Mouse (Mus musculus): ENCODE results near the gene Cers5. TPM values are rescaled to one million over a fixed set of nuclear protein-coding genes. Genes with fewer than 3 reads are reported as not detected.
"Not testable (repeated sequence)": the region's sequence is repeated elsewhere in the genome, so short reads cannot be mapped to it uniquely, and the experiment has no call there.

The Cers5 gene
- 61.6 and 66.6 TPM in 2 replicates for polyA plus RNA-seq (2014; fragmentation: Nextera tagmentation; extraction: Ambion mirVana)

DNA sequence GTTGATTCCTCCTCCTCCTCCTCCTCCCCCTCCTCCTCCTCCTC lies at the start of gene Cers5:
TSS of gene Cers5 (minus strand) at position 5 of the 44 bp plus-strand sequence.
- peak within 1 kb of the TSS; percentile 91 for H3K9ac ChIP-seq (ENCODE audit: low read depth, low read length)
- H3K27me3 ChIP-seq (ENCODE audit: control insufficient read depth, insufficient read depth, low read length); H3K4me1 ChIP-seq (replicated peaks; ENCODE audit: control insufficient read depth, insufficient read depth, low read length); H3K9me3 ChIP-seq (ENCODE audit: control insufficient read depth, low read length); H3K36me3 ChIP-seq (ENCODE audit: control insufficient read depth, insufficient read depth, low read length); ATAC-seq (ENCODE audit: low FRiP score); DNase-seq (ENCODE audit: low spot score): not testable (repeated sequence)
- H3K4me3 ChIP-seq (ENCODE audit: low read depth, low read length), result peak within 1 kb of the TSS; percentile 67
- H3K27ac ChIP-seq (ENCODE audit: low read depth, low read length), result peak within 1 kb of the TSS; percentile 92
- peak within 1 kb of the TSS; percentile 92 for H3K4me2 ChIP-seq (replicated peaks; ENCODE audit: low read depth, low read length)

DNA sequence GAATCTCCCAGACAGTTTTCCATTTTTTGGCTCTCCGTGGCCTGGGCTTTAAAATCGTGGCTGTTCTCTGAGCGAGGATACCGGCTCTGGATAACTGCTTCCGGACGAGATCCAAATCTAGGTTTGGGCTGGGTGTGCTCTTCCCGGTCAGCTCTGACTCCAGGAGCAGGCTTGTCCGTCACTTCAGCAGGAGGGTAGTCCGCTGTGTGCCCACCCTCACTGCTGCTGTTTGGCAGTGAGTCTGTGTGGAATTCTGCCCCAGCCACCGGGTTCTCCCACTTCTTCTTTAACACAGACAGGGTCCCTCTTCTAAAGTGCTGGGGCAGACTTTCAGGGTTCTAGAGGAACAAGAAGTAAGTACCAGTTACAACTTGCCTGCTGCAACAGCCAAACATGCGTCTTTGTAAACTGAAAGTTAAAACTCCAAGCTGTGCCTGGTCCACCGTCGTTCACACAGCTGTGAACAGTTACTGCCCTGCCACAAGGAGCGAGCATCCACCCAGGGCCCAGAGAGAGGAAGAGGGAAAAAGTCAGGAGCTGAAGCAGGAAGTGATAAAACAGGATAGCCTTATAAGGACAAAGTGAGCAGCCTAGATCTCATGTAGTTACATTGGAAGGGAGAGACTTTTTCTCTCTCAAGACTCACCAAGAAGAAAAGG lies 47.1 kb upstream of the Cers5 start:
- Histone ChIP-seq H3K4me1 (replicated peaks; ENCODE audit: control insufficient read depth, insufficient read depth, low read length) (peaks cover 7% of the 10 kb centered on the region; the same call in 1 of the 2 replicates), H3K27ac (ENCODE audit: low read depth, low read length) (peak overlapping the region; percentile 84), H3K9ac (ENCODE audit: low read depth, low read length) (peak overlapping the region; percentile 44), H3K4me2 (replicated peaks; ENCODE audit: low read depth, low read length) (peak overlapping the region; percentile 31), H3K4me3 (ENCODE audit: low read depth, low read length) (peak overlapping the region; percentile 28), H3K27me3 (ENCODE audit: control insufficient read depth, insufficient read depth, low read length) (no peaks in the 10 kb centered on the region), H3K36me3 (ENCODE audit: control insufficient read depth, insufficient read depth, low read length) (no peaks in the 10 kb centered on the region), H3K9me3 (ENCODE audit: control insufficient read depth, low read length) (no peaks in the 10 kb centered on the region)
- DNase-seq (ENCODE audit: low spot score) (peak; percentile 30), ATAC-seq (ENCODE audit: low FRiP score) (no peak)
- WGBS, result 55% methylated on average over 14 of the region's 14 CpGs

DNA sequence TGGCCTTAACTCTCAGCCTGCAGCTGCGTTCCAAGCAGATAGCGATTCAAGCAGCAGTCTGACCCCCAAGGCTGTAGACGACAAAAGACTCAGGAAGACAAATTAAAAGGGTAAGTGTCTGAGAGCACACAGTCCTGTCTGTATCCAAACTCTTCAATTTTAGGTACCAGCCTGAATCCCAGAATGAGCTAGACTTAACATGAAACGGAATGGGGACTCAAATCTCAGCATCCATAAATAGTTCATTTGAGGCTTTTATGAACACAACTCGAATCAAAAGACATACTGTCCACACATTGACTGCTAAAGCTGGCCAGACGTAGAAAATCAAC lies 46.4 kb upstream of the Cers5 start:
- peak overlapping the region; percentile 28 for H3K4me3 ChIP-seq (ENCODE audit: low read depth, low read length)

DNA sequence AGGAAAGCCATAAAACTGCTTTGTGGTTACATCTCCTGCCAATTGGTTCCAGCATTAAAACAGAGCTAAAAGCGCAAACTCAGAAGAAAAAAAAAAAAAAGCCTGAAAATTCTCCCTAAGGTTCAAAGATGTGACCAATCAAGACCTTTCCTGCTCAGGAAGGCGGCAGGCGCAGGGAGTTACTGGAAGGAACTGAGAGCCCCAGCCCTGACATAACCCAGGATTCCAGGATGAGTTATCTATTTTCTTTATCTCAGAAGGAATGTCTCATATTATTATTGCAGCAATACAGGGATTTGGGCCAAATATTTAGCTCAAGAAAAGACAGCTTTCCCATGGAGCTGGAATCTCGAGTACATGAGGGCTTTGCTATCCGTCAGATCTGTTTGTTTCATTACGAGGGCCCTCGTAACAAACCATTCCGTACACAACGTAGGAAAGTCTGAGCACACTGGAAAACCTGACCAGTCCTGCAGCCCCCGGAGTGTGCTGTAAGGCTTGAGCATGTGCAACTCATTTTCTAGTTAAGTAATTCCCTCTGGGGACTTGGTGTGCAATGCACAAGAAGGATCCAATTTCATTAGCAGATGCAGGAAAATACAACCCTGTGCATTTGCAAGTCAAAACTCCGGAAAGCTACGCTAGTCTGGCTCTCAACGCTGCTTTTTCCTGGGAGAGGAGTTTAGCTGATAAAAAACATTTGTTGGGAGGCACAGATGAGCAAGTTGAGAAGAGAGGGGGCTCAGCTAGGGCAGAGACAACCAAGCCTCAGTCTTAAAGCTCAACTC lies 45.8 kb upstream of the Cers5 start:
- Histone ChIP-seq H3K9ac (ENCODE audit: low read depth, low read length) (0 out of 2 replicates have a peak overlapping the region, but pooled peaks have one; percentile 44), H3K9me3 (ENCODE audit: control insufficient read depth, low read length) (no peaks in the 10 kb centered on the region), H3K36me3 (ENCODE audit: control insufficient read depth, insufficient read depth, low read length) (no peaks in the 10 kb centered on the region), H3K4me3 (ENCODE audit: low read depth, low read length) (peak overlapping the region; percentile 28), H3K4me2 (replicated peaks; ENCODE audit: low read depth, low read length) (peak overlapping the region; percentile 31), H3K4me1 (replicated peaks; ENCODE audit: control insufficient read depth, insufficient read depth, low read length) (peaks cover 7% of the 10 kb centered on the region; the same call in 1 of the 2 replicates), H3K27ac (ENCODE audit: low read depth, low read length) (peak overlapping the region; percentile 84), H3K27me3 (ENCODE audit: control insufficient read depth, insufficient read depth, low read length) (no peaks in the 10 kb centered on the region)
- DNase-seq (ENCODE audit: low spot score) (peak; percentile 69), ATAC-seq (ENCODE audit: low FRiP score) (peak; percentile 49; the same call in 1 of the 2 replicates)
- WGBS, result 25% methylated on average over 13 of the region's 13 CpGs

More for the DNA sequence above, 46.4 kb upstream of the Cers5 start:
- DNase-seq (ENCODE audit: low spot score) (no peak), ATAC-seq (ENCODE audit: low FRiP score) (peak; percentile 19; the same call in 1 of the 2 replicates)
- Histone ChIP-seq H3K27ac (ENCODE audit: low read depth, low read length) (peak overlapping the region; percentile 84), H3K36me3 (ENCODE audit: control insufficient read depth, insufficient read depth, low read length) (no peaks in the 10 kb centered on the region), H3K9me3 (ENCODE audit: control insufficient read depth, low read length) (no peaks in the 10 kb centered on the region), H3K9ac (ENCODE audit: low read depth, low read length) (peak overlapping the region; percentile 44), H3K4me1 (replicated peaks; ENCODE audit: control insufficient read depth, insufficient read depth, low read length) (peaks cover 7% of the 10 kb centered on the region; the same call in 1 of the 2 replicates), H3K4me2 (replicated peaks; ENCODE audit: low read depth, low read length) (peak overlapping the region; percentile 31), H3K27me3 (ENCODE audit: control insufficient read depth, insufficient read depth, low read length) (no peaks in the 10 kb centered on the region)
- WGBS, result 25% methylated on average over 6 of the region's 6 CpGs

DNA sequence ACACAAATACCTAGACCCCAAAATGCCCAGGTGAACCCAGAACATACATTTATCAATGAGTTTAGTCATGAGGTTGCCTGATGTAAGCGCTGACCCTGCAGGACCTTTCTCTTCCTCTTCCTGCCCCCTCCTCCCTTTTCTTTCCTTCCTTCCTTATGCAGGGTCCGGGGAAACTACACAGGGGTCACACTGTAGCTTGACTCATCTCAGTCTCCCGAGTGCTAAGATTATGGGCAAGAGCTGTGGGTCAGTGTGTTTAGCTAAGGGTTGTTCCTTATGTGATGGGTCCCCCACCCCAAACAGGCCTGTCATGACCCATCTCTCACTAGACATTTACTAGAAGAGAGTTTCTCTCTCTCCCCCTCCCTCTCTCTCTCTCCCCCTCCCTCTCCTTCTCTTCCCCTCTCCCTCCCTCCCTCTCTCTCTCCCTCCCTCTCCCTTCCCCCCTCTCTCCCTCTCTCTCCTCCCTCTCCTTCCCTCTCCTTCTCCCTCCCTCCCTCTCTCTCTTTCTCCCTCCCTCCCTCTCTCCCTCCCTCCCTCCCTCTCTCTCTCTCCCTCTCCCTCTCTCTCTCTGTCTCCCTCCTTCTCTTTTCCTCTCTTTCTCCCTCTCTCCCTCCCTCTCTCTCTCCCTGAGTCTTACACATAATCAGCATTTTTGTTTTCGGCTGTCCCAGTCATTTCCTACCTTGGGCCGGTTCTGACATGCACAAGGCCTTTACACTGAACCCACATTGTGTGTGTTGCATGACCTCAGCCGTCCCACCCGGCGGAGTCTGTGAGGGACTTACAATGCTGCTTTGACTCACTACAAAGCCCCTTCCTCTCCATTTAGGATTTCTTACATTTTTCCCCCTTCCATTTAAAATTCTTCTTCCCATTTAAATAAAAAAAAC lies 44.9 kb upstream of the Cers5 start:
- ATAC-seq (ENCODE audit: low FRiP score), result no peak
- Histone ChIP-seq H3K4me2 (replicated peaks; ENCODE audit: low read depth, low read length) (no peak overlapping the region; the same call in none of the 2 replicates), H3K4me1 (replicated peaks; ENCODE audit: control insufficient read depth, insufficient read depth, low read length) (peaks cover 7% of the 10 kb centered on the region; the same call in 1 of the 2 replicates), H3K9ac (ENCODE audit: low read depth, low read length) (no peak overlapping the region), H3K4me3 (ENCODE audit: low read depth, low read length) (0 out of 2 replicates have a peak overlapping the region, but pooled peaks have one; percentile 6), H3K36me3 (ENCODE audit: control insufficient read depth, insufficient read depth, low read length) (no peaks in the 10 kb centered on the region), H3K27me3 (ENCODE audit: control insufficient read depth, insufficient read depth, low read length) (no peaks in the 10 kb centered on the region), H3K9me3 (ENCODE audit: control insufficient read depth, low read length) (no peaks in the 10 kb centered on the region), H3K27ac (ENCODE audit: low read depth, low read length) (peak overlapping the region; percentile 84)
- 25% methylated on average over 8 of the region's 8 CpGs for WGBS
- DNase-seq (ENCODE audit: low spot score), result peak; percentile 47

DNA sequence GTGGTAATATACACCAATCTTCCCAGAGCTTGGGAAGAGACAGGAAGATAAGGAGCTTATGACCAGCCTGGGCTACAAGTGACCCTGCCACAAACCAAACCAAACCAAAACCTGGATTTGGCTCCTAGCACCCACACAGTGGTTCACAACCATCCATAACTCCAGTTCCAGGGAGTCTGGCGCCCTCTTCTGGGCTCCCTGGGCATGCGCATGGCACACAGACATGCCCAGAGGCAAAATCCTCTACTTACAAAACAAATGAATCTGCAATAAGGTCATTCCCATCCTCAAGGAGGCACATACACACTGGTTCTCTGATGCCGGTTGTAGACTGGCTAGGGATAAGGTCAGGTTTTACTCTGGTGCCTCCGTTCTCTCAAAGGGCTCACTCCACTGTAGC lies 43.3 kb upstream of the Cers5 start:
- Histone ChIP-seq H3K4me1 (replicated peaks; ENCODE audit: control insufficient read depth, insufficient read depth, low read length) (peaks cover 7% of the 10 kb centered on the region; the same call in 1 of the 2 replicates), H3K9ac (ENCODE audit: low read depth, low read length) (no peak overlapping the region), H3K4me3 (ENCODE audit: low read depth, low read length) (no peak overlapping the region), H3K9me3 (ENCODE audit: control insufficient read depth, low read length) (no peaks in the 10 kb centered on the region), H3K27me3 (ENCODE audit: control insufficient read depth, insufficient read depth, low read length) (no peaks in the 10 kb centered on the region), H3K4me2 (replicated peaks; ENCODE audit: low read depth, low read length) (no peak overlapping the region), H3K27ac (ENCODE audit: low read depth, low read length) (no peak overlapping the region), H3K36me3 (ENCODE audit: control insufficient read depth, insufficient read depth, low read length) (no peaks in the 10 kb centered on the region)
- 91% methylated on average over 4 of the region's 4 CpGs for WGBS
- ATAC-seq (ENCODE audit: low FRiP score) (no peak), DNase-seq (ENCODE audit: low spot score) (no peak)

DNA sequence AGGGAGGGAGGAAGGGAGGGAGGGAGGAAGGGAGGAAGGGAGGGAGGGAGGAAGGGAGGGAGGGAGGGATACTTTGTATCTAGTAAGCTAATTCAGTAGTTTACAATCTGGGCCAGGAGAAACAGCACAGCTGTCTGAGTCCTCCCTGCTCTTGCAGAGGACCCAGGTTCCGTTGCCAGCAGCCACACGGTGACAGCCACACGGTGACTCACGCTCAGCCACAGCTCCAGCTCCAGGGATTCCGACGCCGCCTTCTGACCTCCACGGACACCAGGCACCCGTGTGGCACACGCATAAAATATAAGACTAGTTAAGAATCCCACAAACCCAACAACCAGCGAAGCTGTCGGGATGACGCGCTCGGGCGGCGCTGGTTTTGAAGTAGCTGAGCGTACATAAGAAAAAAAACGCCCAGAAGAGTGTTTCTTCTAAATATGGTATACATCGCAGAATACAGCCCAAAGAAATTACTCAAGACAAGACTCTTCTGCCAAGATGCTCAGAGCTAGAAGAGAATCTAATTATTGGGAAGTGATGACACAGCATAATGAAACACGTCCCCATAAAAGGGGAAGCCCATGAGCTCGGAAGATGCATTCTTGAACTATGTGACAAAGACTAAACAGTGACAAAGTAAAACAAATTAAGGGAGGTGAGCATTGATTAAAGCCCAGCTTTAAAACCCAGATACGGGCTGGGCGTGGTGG lies 42.0 kb upstream of the Cers5 start:
- H3K36me3 ChIP-seq (ENCODE audit: control insufficient read depth, insufficient read depth, low read length), result no peaks in the 10 kb centered on the region
- H3K27ac ChIP-seq (ENCODE audit: low read depth, low read length), result no peak overlapping the region
- H3K4me2 ChIP-seq (replicated peaks; ENCODE audit: low read depth, low read length), result no peak overlapping the region
- H3K4me1 ChIP-seq (replicated peaks; ENCODE audit: control insufficient read depth, insufficient read depth, low read length), result peaks cover 6% of the 10 kb centered on the region; the same call in 1 of the 2 replicates
- H3K9ac ChIP-seq (ENCODE audit: low read depth, low read length), result no peak overlapping the region
- H3K27me3 ChIP-seq (ENCODE audit: control insufficient read depth, insufficient read depth, low read length), result no peaks in the 10 kb centered on the region
- no peak overlapping the region for H3K4me3 ChIP-seq (ENCODE audit: low read depth, low read length)
- WGBS, result 94% methylated on average over 24 of the region's 24 CpGs
- DNase-seq (ENCODE audit: low spot score) (no peak), ATAC-seq (ENCODE audit: low FRiP score) (no peak)
- H3K9me3 ChIP-seq (ENCODE audit: control insufficient read depth, low read length), result no peaks in the 10 kb centered on the region

DNA sequence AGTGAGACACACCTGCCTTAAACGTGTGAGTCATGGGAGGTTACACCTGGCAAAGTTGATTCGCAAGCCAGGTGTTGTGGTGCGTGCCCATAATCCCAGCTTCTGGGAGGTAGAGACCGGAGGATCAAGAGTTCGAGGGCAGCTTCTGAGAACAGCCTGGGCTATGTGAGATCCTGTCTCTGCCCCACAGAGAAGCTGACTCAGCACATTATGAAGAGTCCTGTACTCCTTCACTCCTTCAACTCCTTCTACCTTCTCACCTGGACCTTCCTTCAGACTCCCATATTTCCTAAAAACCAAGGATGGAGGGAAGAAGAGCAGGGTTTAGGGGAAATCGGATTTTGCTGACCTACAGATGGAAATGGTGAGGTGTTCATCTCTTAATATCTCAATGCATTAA lies 41.0 kb upstream of the Cers5 start:
- no peak overlapping the region for H3K4me3 ChIP-seq (ENCODE audit: low read depth, low read length)
- H3K36me3 ChIP-seq (ENCODE audit: control insufficient read depth, insufficient read depth, low read length), result no peaks in the 10 kb centered on the region
- no peaks in the 10 kb centered on the region for H3K9me3 ChIP-seq (ENCODE audit: control insufficient read depth, low read length)
- no peak overlapping the region for H3K27ac ChIP-seq (ENCODE audit: low read depth, low read length)
- no peak overlapping the region for H3K9ac ChIP-seq (ENCODE audit: low read depth, low read length)
- ATAC-seq (ENCODE audit: low FRiP score), result no peak
- DNase-seq (ENCODE audit: low spot score), result no peak
- H3K27me3 ChIP-seq (ENCODE audit: control insufficient read depth, insufficient read depth, low read length), result no peaks in the 10 kb centered on the region
- 95% methylated on average over 6 of the region's 6 CpGs for WGBS
- 0 out of 2 replicates have a peak, but pooled peaks cover 3% of the 10 kb centered on the region for H3K4me1 ChIP-seq (replicated peaks; ENCODE audit: control insufficient read depth, insufficient read depth, low read length)
- H3K4me2 ChIP-seq (replicated peaks; ENCODE audit: low read depth, low read length), result no peak overlapping the region

All from hindbrain, embryonic 11.5 days (tissue).